Mouse (Mus musculus): Measurements from ENCODE around the gene Nup205.
A peak's percentile ranks its signal among the peaks of the same experiment; 100 is the strongest.
"Not testable (repeated sequence)": the region's sequence is repeated elsewhere in the genome, so short reads cannot be mapped to it uniquely, and the experiment has no call there.

The Nup205 gene

DNA sequence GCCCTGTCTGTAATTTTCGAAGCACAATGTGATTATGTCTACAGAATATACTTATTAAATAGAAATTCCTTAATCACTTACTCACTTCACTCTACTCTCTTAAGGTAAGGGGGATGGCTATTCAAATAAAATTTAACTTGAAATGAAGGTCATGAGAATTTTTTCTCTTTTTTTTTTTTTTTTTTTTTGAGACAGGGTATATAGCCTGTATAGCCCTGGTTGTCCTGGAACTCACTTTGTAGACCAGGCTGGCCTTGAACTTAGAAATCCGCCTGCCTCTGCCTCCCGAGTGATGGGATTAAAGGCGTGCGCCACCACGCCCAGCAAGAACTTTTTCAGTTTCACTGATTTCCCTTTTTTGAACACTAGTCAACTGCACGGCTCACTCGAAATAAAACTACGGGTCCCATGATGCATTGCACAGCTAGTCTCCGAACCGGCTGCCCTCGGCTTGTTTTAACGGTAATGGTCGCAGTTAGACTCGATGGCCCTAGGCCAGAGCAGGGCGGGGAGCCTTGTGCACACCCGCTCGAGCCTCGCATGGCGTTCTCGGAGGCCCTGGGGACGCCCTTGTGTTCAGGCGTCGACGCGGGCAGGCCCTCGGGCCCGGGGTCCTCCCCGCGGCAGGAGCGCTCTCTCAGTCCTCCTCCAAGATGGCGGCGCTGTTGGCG lies at the start of gene Nup205:
Gene Nup205, plus strand, starts transcription at position 443 of the 671 bp plus-strand sequence.
- peak; percentile 83 for DNase-seq

DNA sequence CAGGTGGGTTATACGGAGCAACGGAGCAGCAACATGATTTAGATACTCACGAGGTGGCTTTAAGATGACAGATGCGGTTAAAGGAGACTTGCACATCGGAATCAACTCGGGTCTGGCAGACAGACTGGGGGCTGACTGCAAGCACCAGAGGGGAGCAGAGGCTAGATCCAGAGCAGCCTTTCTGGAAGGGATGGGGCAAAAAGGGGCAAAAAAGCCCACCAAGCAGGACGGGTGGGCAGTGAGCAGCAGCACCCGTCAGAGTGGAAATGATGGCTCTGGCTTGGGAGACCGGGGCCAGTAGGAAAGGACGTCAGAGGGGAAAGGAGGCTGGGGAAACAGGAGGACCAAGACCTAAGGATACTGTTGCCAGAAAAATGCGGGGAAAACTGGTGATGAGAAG lies 44.4 kb upstream of the Nup205 start:
- peak; percentile 66 for DNase-seq

DNA sequence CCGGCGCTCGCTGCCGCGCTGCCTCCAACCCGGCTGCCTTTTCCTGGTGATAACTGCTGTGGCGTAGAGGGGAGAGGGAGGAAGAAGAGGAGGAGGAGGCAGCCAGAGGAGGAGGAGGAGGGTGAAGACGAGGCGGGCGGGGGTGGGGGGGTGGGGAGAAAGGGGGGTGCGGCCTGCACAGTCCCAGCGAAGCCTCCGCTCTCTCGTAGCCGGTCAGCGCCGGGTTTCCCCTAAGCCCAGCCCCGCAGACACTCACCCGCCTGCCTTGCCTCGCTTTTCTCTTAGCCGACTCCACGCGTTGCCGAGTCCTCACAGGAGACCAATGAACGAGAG lies 44.0 kb upstream of the Nup205 start:
- DNase-seq: no peak

DNA sequence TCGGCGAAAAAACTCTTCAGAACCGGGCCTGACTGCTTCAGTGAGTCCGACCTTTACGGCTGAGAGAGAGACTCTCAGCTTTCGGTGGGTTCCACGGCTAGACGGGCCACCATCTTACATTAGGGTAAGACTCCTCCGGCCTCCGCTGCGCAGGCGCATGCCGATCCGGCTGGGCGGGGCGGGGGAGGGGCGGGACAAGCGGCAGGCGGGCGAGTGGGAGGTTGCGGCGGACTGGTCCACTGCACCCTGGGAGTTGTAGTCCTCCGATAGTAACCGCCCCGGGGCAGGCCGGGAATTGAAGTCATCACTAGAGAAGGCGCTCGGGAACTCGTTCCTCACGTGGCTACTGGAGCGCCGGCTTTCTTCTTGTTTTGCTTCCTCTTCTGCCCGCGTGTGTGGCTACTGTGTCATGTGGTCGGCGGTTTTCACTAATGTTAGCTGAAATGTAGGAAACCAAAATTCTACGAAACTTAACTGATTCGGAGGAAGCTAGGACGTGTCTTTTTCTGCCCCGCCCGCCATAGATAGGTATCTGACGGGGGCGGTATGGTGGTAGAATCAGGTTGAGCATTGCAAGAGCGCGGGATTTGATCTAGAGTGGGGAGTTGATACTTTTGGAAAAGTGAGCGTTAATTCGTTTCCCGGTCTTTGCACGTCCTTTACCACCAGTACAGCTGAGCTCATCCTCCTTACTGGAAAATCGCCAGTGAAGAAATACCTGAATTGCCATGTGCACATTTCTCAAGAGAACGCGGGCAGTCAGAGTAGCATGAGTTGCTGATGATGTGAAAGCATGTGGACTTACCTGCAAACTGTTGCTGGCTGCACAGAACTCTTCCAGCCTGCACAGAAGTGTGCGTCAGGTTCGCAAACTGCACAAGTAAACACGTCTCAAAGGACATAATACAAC lies 43.4 kb upstream of the Nup205 start, which contains the start of gene Cnot4:
Gene Cnot4, minus strand, starts transcription at position 146 of the 910 bp plus-strand sequence.
- DNase-seq: peak; percentile 99

DNA sequence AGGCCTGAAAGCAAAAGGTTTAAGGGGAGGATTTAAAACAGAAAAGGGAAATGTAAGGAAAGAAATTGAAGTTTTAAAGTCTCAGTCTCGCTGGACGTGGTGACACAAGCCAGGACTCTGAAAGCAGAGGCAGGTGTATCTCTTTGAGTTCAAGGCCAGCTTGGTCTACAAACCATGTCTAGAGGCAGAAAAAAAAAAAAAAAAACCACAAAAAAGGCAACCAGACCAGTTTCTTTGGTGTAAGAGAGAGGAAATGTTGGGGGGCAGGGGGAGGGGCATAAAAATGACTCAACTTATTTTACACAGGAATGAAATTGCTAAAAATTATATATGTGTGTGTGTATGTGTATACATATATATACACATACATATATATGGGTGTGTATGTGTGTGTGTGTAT lies 42.4 kb upstream of the Nup205 start:
- peak; percentile 31 for DNase-seq

DNA sequence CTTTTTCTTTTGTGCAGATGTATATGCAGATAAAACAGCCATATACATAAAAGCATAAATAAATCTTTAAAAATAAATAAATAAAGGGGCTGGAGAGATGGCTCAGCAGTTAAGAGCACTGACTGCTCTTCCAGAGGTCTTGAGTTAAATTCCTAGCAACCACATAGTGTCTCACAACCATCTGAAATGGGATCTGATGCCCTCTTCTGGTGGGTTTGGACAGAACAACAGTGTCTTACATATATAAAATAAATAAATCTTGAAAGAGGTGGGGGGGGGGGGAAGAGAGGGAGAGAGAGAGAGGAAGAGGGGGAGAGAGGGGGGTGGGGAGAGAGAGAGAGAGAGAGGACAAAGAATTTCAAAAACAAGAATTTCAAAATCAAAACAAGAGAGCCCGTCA lies 36.9 kb upstream of the Nup205 start:
- DNase-seq: no peak

DNA sequence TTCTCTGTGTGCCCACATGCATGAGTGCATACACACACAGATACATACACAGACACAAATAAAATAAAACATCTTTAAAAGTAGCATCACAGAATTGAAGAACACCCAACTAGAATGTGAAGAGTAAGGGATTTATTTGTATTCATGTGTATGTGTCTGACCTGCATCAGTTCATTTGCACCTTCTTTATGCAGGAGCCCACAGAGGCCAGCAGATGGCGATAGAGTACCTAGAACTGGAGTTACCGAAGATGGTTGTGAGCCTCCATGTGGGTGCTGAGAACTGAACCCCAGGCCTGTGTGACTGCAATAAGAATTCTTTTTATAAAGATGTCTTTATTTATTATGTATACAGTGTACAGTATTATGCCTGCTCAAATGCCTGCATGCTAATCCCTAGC lies 31.7 kb upstream of the Nup205 start:
- DNase-seq: no peak

DNA sequence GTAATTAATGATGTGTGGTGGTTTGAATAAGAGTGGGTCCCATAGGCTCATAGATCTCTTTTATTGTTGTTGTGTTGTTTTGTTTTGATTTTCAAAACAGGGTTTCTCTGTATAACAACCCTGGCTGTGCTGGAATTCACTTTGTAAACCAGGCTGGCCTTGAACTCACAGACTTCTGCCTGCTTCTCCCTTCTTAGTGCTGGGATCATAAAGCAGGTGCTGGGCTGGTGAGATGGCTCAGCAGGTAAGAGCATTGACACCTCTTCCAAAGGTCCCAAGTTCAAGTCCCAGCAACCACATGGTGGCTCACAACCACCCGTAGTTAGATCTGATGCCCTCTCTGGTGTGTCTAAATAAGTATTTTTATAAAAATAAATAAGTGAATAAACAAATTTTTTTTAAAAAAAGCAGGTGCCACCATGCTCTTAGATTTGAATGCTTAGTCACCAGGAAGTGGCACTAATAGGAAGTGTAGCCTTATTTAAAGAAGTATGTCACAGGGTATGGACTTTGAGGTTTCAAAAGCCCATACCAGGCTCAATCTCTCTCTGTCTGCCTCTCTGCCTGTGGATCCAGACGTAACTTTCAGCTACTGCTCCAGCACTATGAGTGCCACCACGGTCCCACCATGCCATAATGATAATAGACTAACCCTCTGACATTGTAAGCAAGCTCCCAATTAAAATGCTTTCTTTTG lies 29.3 kb upstream of the Nup205 start:
- DNase-seq: no peak

DNA sequence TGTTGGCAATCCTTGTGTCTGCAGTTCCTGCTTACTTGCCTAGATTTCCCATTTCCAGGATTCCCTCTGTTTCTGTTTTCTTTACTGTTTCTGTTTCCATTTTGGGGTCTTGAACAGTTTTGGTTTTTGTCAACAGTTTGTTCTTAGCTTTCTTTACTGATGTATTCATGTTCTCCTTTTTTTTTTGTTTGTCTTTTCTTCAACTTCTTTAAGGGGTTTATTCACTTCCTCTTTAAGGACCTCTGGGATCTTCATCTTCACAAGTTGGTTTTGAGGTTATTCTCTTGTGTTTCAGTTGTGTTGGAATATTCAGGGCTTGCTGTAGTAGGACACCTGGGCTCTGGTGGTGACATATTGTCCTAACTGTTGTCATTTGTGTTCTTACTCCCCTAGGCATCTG lies 22.7 kb upstream of the Nup205 start:
- DNase-seq: no peak

DNA sequence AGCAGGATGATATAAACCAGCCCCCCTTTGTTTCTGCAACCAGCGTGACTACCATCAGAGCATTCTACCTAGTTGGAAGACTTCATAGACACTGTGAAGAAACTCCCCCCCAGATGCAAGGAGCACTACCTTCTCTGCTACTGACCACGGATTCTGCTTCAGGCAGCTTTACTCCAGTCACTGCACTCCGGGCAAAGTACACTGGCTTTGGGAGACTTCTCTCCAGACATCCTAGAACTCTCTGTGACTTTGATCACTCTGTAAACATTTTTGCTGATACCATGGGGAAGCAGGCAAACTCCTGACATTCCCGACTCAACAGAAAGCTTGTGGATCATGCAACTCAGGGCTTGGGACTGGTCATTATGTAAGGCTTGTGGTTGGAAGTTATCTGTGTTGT lies 8.0 kb upstream of the Nup205 start:
- no peak for DNase-seq

DNA sequence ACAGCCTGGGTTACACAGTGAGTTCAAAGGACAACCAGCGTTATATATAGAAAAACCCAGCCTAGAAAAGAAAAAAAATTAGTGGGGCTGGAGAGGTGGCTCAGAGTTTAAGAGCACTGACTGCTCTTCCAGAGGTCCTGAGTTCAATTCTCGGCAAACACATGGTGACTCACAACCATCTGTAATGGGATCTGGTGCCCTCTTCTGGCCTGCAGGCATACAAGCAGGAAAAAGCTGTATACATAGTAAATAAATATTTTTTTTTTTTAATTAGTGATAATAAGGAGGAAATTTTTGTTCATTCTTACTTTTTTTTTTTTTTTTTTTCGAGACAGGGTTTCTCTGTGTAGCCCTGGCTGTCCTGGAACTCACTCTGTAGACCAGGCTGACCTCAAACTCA lies 5.2 kb upstream of the Nup205 start:
- DNase-seq: not testable (repeated sequence)

DNA sequence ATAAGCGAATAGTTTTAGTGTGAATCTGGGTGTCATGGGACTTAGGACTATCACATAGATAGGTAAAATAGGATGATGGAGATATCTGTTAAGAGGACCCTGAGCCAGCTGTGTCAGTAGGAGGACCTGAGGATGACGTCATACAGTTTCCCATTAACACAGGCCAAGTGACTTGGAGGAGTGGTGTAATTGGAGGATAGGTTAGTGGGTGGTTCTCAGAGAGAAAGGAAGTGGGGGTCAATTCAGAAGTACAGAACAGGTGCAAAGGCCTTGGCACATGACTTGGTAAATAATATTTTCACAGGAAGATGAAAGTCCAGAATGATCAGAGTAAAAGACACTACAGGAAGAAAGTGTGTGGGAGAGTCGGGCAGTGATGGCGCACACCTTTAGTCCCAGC lies 4.0 kb upstream of the Nup205 start:
- no peak for DNase-seq

DNA sequence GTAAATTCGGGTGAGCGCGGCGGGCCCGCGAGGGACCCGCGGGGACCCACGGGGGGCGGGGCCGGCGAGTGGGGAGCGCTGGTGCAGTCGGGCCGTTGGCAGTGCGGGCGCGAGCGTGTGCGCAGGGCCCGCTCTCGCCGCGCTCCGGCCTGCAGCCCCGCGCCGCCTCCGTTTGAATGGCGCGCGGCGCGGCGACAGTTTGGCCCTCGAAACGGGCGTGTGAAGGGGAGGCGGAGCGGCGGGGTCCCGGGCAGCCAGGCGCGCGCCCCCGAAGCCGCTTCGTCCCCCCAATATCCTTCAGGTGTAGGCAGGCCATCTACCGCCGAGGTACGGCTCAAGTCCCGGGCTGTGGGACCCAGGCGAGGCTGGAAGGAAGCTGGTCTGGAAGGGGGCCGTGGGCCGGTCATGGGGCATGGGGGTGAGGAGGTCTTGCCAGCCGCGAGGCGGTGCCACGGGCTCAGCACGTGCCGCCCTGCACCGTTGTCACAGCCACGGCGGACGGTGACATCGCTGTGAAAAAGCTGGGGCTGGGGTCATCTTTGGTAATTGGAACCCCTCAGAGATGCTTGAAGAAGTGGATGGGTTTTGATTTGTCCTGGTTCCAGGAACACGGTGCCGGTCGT lies 540 bp downstream of the Nup205 start:
- DNase-seq: peak; percentile 48

DNA sequence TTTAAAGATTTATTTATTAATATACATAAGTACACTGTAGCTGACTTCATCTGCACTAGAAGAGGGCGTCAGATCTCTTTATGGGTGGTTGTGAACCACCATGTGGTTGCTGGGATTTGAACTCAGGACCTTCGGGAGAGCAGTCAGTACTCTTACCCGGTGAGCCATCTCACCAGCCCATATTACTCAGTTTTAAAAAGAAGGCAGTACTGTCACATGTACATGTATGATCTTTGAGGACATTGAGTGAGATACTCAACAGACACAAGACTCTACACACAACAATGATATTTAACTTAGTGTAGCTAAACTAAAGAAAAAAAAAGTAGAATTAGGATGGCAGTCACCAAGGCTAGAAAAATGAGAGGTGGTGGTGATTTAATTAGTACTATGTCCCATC lies 2.1 kb downstream of the Nup205 start:
- DNase-seq: not testable (repeated sequence)

DNA sequence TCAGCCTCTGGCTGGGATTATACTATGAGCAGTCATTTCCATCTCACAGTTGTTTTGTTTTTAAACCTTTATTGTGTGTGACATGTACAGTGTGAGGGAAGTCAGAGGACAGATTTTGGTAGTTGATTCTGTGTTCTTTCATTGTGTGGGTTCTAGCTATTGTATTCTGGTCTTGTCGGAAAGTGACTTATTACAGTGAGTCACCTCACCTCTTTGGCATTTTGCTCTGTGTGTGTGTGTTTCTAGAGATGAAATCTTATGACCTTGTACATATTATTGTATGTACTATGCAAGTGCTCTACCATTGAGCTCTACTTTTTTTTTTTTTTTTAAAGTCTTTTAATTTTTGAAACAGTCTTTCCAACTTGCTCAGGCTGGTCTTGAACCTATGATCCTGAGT lies 7.6 kb downstream of the Nup205 start:
- DNase-seq: no peak

DNA sequence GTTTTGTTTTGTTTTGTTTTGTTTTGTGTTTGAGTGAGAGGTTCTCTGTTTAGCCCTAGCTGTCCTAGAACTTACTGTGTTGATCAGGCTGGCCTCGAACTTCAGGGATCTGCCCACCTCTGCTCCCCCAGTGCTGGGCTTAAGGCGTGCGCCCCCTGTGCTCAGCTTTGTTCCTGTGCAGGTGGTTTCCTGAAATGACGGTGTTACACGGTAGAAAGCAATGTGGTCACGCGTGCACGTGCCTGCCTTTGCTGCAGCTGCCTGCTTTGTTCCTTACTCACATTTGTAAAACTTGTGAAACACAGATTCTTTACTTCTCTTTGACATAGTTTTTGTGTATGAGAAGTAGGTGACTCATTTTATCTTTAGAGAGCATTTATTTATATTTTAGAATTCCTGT lies 14.0 kb downstream of the Nup205 start:
- no peak for DNase-seq

DNA sequence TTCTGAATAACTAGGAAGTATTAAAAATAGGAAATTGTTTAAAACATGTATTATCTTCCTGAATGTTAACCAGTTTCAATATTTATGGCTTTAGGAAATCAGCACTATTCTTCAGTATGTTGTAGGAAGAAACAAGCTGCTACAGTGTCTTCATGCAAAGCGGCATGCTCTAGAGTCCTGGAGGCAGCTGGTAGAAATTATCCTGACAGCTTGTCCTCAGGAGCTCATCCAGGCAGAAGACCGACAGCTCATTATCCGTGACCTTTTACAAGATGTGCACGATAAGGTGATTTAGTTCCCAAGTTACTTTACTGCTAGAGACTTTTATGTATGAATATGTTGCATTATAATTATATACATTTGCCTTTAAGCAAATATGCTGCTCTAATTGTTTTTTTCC lies 48.5 kb downstream of the Nup205 start:
- DNase-seq: no peak

DNA sequence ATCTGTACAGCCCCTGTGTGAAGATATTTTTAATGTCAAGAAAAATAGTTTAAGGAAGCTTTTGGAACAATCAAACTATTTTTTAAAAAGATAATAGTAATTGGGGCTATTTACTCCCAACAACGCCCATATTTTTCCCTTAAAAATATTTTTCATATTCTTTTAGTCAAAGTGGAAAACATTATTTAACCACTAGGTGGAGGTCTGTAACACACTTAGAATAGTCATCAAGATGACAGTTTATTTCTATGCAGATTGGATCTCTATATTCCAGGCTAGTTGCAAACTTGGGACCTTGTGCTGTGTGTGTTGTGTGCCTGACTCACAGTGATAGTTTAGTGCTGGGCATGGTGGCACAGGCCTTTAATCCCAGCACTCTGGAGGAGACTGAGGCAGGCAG lies 52.2 kb downstream of the Nup205 start:
- DNase-seq: no peak

DNA sequence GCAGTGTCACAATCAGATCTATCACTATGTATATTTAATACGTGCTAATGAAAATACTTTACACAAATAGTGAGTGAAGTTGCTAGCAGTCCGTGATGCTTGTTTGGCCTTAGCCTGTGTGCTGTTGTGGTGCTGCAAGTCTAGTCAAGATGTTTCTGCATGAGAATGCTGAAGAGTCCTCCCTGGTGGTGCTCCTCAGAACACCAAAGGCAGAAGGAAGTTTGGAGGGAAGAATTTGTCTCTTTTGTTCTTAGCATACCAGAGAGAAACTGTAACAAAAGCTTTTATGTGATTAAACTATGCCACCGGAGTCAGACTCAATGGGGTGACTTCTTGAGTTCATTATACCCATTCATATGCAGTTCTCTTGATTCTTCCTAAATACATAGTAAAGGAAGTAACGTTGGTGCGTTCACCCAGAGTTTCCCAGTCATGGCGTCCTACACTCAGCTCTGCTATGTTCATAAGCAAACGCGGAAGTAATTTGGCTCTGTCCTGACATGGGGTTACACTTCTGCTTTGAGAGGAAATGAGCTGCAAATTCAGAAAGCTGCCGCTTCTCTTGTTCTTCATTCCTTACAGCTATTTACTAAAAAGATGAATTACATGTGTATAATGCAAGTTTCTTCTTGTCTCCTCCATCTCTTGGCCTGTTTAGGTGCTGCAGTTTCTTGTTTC lies 59.0 kb downstream of the Nup205 start:
- no peak for DNase-seq

DNA sequence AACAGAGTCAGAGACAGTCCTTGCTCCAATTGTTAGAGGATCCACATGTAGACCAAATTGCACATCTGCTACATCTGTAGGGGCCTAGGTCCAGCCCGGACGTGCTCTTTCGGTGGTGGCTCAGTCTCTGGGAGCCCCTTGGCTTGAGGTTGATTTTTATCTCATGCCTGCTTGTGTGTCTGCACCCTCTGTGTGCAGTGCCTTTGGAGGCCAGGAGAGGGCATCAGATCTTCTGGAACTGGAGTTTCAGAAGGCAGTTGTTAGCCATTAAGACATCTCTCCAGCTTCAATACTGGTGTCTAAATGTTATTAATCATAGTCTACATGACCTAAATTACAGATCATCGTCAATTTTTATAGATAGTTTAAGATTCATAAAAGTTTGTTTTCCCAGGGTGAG lies 66.0 kb downstream of the Nup205 start:
- no peak for DNase-seq

DNA sequence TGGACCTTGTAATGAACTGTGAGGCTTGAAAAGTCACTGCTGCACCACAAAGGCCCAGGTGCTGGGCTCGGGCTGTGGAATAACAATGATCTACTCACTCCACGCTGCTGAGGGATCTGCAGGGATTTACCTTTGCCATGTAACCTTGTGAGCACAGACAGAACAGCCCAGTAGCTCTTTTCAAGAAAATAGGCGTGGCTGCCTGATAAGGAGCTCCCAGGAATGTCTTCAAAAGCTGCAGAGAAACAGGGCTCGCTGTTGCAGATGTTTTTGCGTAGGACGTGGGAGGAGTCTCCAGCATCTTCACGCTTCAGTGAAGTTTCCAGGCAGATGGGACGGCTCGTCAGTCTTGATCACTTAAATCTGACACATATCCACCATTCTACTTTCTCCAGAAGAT lies 66.8 kb downstream of the Nup205 start:
- no peak for DNase-seq

DNA sequence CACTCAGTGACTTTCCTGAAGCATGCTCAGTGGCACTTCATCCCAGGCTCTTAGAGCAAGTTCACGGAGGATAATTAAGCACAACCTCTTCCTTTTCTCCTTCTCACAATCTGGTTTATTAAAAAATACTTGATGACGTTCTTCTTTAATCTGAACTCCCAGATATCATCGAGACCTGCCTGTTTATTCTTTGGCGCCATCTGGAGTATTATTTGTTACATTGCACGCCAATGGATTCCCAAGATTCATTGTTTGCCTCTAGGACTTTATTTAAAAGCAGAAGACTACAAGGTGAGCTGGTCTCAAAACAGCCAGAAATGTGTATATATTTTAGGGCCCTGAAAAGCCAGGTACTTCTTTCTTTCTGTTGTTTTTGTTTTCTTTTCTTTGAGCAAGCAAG lies 67.9 kb downstream of the Nup205 start:
- DNase-seq: peak; percentile 47
